Mouse (Mus musculus) limb, embryonic 10.5 days (tissue): Measurements from ENCODE around the gene Eef1akmt3. TPM values are rescaled to one million over a fixed set of nuclear protein-coding genes. Genes with fewer than 3 reads are reported as not detected.

ENCODE experiments used
- DNase-seq: peaks from one replicate; pipeline ENCODE4 v3.0.0-alpha.2; 2017; ENCODE audit warnings: low spot score
- H3K27ac ChIP-seq: fragments of 300-500 bp; sonication (generic); 2 replicates; pipeline ENCODE4 v1.5.1; 2016; ENCODE audit warnings: mild to moderate bottlenecking
- H3K27me3 ChIP-seq: fragments of 300-500 bp; sonication (generic); 2 replicates; pipeline ENCODE4 v1.6.1; 2016; ENCODE audit warnings: low read depth, mild to moderate bottlenecking; ENCODE audit not compliant: poor library complexity, severe bottlenecking
- H3K36me3 ChIP-seq: fragments of 300-500 bp; sonication (generic); 2 replicates; pipeline ENCODE4 v1.6.1; 2016; ENCODE audit warnings: mild to moderate bottlenecking, moderate library complexity
- H3K4me1 ChIP-seq: fragments of 300-500 bp; sonication (generic); 2 replicates; pipeline ENCODE4 v1.6.1; 2016
- H3K4me3 ChIP-seq: fragments of 300-500 bp; sonication (generic); 2 replicates; pipeline ENCODE4 v1.5.1; 2016; ENCODE audit warnings: mild to moderate bottlenecking, moderate library complexity
- H3K9me3 ChIP-seq: fragments of 300-500 bp; sonication (generic); replicated peaks from 2 replicates; pipeline ENCODE4 v1.6.1; 2016; ENCODE audit warnings: mild to moderate bottlenecking
- WGBS: fragments of 180-500 bp; shearing (Covaris S2); methylation state at CpG from one replicate; pipeline ENCODE4 v1.1.7; 2016; 5-methylcytosine and 5-hydroxymethylcytosine counted together
- polyA plus RNA-seq: library from polyadenylated mRNA; unstranded; fragments of >200 nt; fragmentation: Nextera tagmentation; extraction: Ambion mirVana; gene quantifications from 2 replicates; pipeline ENCODE4 v1.2.1, GENCODE M21; 2016

Gene Eef1akmt3
- 0.33 and 0.34 TPM in 2 replicates for polyA plus RNA-seq

- H3K27me3 ChIP-seq, result peaks cover 17% of the 10 kb centered on the region
- WGBS, result 0% methylated on average over 28 of the region's 28 CpGs
- no peak for DNase-seq
- H3K4me3 ChIP-seq, result peak within 1 kb of the TSS; percentile 83
- peaks cover 26% of the 10 kb centered on the region for H3K4me1 ChIP-seq
- H3K27ac ChIP-seq, result peak within 1 kb of the TSS; percentile 91
- H3K9me3 ChIP-seq, result no peaks in the 10 kb centered on the region
- peaks cover 31% of the 10 kb centered on the region for H3K36me3 ChIP-seq
Measured at GRCm38 (mm10) chr10:127041274-127041766, at the start of gene Eef1akmt3, which contains the start of gene Mettl1. Gene Eef1akmt3, minus strand, starts transcription at chr10:127041513. Gene Mettl1, plus strand, starts transcription at chr10:127041414.

DNA sequence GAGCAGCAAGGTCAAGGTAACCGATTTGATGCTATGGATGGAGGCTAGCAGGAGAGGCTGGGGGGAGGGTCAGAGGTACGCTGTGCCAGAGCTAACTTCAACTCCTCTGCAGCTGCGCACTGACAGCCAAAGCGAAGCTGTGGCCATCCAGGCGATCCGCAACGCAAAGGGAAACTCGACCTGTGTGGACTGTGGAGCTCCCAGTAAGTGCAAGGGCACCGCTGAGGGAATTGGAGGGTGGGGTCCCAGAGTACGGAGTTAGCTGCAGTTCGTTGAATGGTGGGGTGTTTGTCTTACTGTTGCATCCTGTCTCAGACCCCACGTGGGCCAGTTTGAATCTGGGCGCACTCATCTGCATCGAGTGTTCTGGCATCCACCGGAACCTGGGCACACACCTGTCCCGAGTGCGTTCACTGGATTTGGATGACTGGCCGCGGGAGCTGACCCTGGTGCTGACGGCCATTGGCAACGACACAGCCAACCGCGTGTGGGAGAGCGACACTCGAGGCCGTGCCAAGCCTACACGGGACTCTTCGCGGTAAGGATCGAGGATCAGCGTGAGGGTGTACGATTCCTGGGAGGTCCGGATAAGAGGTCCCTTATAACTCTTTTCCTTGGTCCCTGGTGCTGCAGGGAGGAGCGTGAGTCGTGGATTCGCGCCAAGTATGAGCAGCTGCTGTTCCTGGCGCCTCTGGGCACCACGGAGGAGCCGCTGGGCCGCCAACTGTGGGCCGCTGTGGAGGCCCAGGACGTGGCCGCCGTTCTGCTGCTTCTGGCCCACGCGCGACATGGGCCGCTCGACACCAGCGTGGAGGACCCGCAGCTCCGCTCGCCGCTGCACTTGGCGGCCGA is 49.5 kb upstream of the Eef1akmt3 start:
- Histone ChIP-seq H3K4me1 (peaks cover 16% of the 10 kb centered on the region), H3K4me3 (peak overlapping the region; percentile 11; the same call in 1 of the 2 replicates), H3K9me3 (no peaks in the 10 kb centered on the region), H3K27ac (no peak overlapping the region), H3K36me3 (peaks cover 9% of the 10 kb centered on the region), H3K27me3 (peaks cover 87% of the 10 kb centered on the region)
- peak; percentile 73 for DNase-seq
- 10% methylated on average over 57 of the region's 57 CpGs for WGBS

DNA sequence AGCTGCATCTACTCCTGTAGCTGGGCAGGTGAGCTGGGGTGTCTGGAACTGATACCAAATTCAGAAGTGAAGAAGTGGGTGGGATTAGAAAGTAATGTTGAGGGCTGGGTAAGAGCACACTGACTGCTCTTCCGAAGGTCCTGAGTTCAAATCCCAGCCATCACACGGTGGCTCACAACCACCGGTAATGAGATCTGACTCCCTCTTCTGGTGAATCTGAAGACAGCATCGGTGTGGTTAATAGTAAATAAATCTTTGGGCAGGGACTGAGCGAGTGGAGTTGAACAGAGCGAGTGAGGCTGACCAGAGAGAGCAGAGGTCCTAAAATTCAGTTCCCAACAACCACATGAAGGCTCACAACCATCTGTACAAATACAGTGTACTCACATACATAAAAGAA is 44.3 kb upstream of the Eef1akmt3 start:
- DNase-seq, result no peak
- H3K27me3 ChIP-seq, result peaks cover 95% of the 10 kb centered on the region
- H3K36me3 ChIP-seq, result no peaks in the 10 kb centered on the region
- H3K4me1 ChIP-seq, result peaks cover 16% of the 10 kb centered on the region
- H3K9me3 ChIP-seq, result no peaks in the 10 kb centered on the region
- WGBS, result 68% methylated on average over 6 of the region's 6 CpGs
- H3K27ac ChIP-seq, result no peak overlapping the region
- H3K4me3 ChIP-seq, result no peak overlapping the region

GRCm38 (mm10) chr10:127085052-127085451 is 43.7 kb upstream of the Eef1akmt3 start:
- DNase-seq, result no peak
- no peak overlapping the region for H3K4me3 ChIP-seq

GRCm38 (mm10) chr10:127083915-127084306 is 42.6 kb upstream of the Eef1akmt3 start:
- Histone ChIP-seq H3K27me3 (peaks cover 95% of the 10 kb centered on the region), H3K9me3 (no peaks in the 10 kb centered on the region), H3K4me3 (no peak overlapping the region), H3K36me3 (no peaks in the 10 kb centered on the region), H3K27ac (no peak overlapping the region), H3K4me1 (peaks cover 29% of the 10 kb centered on the region)
- no peak for DNase-seq
- WGBS, result 51% methylated on average over 5 of the region's 5 CpGs

More at GRCm38 (mm10) chr10:127085052-127085451, 43.7 kb upstream of the Eef1akmt3 start:
- Histone ChIP-seq H3K9me3 (no peaks in the 10 kb centered on the region), H3K4me1 (peaks cover 18% of the 10 kb centered on the region), H3K27me3 (peaks cover 95% of the 10 kb centered on the region), H3K36me3 (no peaks in the 10 kb centered on the region), H3K27ac (no peak overlapping the region)
- WGBS, result 82% methylated on average over 9 of the region's 9 CpGs

DNA sequence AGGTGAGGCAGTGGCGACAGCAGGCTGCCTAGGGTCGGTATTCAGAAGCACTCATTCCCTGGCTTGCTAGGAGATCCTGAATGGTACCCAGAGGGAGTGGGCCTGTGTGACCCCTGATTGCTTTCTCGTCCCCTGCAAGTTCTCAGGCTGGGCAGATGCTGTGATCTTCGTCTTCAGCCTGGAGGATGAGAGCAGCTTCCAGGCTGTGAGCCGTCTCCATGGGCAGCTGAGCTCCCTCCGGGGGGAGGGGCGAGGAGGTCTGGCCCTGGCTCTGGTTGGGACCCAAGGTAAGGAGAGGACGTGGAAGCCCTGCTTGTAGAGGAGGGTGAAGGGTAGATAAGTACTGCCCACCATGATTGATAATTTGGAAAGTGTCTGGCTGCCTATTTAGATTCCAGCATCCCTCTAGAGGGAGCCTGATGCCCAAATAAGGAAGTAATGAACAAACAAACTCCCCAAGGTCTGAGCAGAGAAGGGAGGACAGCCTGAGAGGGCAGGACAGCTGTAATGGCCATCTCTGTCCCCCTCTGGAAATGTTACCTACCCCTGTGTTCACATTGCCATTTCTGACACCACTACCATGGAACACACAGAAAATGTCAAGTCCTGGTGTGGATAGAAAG is 42.1 kb upstream of the Eef1akmt3 start:
- Histone ChIP-seq H3K36me3 (no peaks in the 10 kb centered on the region), H3K4me3 (no peak overlapping the region), H3K9me3 (no peaks in the 10 kb centered on the region), H3K4me1 (peaks cover 34% of the 10 kb centered on the region), H3K27ac (no peak overlapping the region), H3K27me3 (peaks cover 95% of the 10 kb centered on the region)
- 26% methylated on average over 8 of the region's 8 CpGs for WGBS
- DNase-seq, result no peak

- peaks cover 45% of the 10 kb centered on the region for H3K4me1 ChIP-seq
- peak; percentile 56 for DNase-seq
- no peaks in the 10 kb centered on the region for H3K9me3 ChIP-seq
- H3K27me3 ChIP-seq, result peaks cover 95% of the 10 kb centered on the region
- 32% methylated on average over 8 of the region's 8 CpGs for WGBS
- H3K36me3 ChIP-seq, result no peaks in the 10 kb centered on the region
- H3K4me3 ChIP-seq, result no peak overlapping the region
- H3K27ac ChIP-seq, result no peak overlapping the region
Measured at GRCm38 (mm10) chr10:127081996-127082620, 40.8 kb upstream of the Eef1akmt3 start.

DNA sequence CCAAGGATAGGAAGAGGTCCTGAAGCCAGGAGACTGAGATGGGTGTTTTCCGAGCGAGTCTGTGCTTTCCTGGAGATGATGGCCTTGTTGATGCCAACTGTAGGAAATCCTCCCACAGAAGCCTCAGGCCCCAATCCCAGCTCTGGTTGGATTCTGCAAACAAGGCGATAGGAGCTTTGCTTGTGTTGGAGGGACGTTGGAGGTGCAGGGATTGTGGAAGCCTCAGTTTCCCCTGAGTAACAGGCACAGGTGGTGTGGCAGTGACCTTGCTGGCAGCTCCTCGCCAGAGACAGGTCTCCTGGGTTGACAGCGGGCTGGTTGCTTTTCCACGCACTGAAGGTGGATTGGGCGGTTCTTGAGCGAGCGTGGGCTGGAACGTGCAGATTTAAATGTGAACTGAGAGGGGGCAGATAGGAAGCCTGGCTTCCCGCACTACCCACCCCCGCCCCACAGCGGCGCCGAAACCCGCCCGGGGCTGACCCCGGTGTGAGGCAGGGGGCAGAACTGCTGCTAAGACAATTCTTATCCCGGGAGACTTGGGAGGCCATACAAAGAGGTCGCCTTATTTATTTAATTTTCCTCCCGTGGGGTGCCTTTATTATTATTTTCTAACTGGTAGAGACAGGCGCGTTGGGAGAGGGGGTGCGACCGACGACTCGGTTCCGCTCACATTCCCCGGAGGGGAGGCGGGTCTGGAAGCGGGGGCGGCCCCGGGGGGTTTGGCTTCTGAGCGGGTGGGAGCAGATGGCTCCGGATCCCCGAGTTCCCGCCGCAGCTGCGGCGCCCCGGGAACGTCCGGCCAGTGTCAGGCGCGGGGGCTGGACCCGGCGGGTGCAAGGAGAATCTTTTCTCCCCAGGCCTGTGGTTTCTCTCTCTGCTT is 39.8 kb upstream of the Eef1akmt3 start:
- Histone ChIP-seq H3K4me1 (peaks cover 46% of the 10 kb centered on the region), H3K27ac (no peak overlapping the region)
- DNase-seq, result peak; percentile 41

GRCm38 (mm10) chr10:127079665-127080391 is 38.5 kb upstream of the Eef1akmt3 start:
- 1% methylated on average over 70 of the region's 70 CpGs for WGBS
- peaks cover 100% of the 10 kb centered on the region for H3K27me3 ChIP-seq

More for the DNA sequence above, 39.8 kb upstream of the Eef1akmt3 start:
- peak overlapping the region; percentile 28 for H3K4me3 ChIP-seq
- no peaks in the 10 kb centered on the region for H3K9me3 ChIP-seq
- H3K36me3 ChIP-seq, result no peaks in the 10 kb centered on the region
- 3% methylated on average over 48 of the region's 48 CpGs for WGBS
- peaks cover 95% of the 10 kb centered on the region for H3K27me3 ChIP-seq

DNA sequence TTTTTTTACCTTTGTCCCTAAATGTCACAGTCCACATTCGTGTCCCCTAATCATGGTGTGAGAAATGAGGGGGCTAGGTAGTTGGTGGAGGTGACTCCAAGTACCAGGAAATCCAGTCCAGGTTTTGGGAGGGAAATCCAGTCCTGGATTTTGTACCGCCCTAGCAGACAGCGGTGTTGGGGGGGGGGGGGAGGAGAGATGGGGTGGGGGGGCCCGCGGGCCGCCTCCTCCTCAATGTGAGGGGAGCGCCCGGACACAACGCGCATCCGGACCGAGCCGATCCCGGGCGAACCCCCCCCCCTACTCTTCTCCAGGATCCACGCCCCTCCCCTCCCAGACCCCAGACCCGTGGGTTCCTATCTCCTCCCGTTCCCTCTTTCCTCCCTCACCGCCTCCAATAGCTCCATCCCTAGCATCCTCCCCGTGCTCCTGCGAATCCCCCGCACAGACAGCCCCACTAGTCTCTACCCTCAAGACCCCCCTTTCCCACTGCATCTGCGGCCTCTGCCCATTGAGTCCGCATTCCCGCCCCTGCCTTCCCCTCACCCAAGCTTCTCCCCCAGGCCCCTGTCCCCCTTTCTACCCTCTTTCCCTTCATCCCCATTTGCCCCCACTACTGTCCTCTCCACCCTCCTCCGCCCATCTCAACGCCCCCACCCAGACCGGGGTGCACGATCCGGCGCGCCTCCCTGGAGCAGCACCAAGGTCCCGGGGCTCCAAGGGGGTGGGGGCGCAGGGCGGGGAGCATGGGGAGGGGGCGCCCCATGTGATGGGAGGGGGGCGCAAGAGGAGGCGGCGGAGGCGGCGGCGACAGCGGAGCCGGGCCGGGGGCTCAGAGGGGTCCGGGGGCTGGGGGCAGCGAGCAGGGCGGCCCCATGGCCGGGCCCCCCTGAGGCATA is 37.6 kb upstream of the Eef1akmt3 start:
- peaks cover 51% of the 10 kb centered on the region for H3K4me1 ChIP-seq
- H3K36me3 ChIP-seq, result no peaks in the 10 kb centered on the region
- H3K27me3 ChIP-seq, result peaks cover 93% of the 10 kb centered on the region
- peak; percentile 71 for DNase-seq
- 2% methylated on average over 49 of the region's 49 CpGs for WGBS
- peak overlapping the region; percentile 60 for H3K27ac ChIP-seq
- H3K9me3 ChIP-seq, result no peaks in the 10 kb centered on the region
- H3K4me3 ChIP-seq, result peak overlapping the region; percentile 61

More at GRCm38 (mm10) chr10:127079665-127080391, 38.5 kb upstream of the Eef1akmt3 start:
- peak overlapping the region; percentile 61 for H3K4me3 ChIP-seq
- no peaks in the 10 kb centered on the region for H3K36me3 ChIP-seq
- peaks cover 51% of the 10 kb centered on the region for H3K4me1 ChIP-seq
- H3K27ac ChIP-seq, result peak overlapping the region; percentile 60
- no peaks in the 10 kb centered on the region for H3K9me3 ChIP-seq
- peak; percentile 60 for DNase-seq
